Mouse (Mus musculus): ENCODE data around the gene Elavl1. TPM values are rescaled to one million over a fixed set of nuclear protein-coding genes. Genes with fewer than 3 reads are reported as not detected.

The Elavl1 gene
- polyA plus RNA-seq, 1 experiment from 2014 or later: 310 TPM

DNA sequence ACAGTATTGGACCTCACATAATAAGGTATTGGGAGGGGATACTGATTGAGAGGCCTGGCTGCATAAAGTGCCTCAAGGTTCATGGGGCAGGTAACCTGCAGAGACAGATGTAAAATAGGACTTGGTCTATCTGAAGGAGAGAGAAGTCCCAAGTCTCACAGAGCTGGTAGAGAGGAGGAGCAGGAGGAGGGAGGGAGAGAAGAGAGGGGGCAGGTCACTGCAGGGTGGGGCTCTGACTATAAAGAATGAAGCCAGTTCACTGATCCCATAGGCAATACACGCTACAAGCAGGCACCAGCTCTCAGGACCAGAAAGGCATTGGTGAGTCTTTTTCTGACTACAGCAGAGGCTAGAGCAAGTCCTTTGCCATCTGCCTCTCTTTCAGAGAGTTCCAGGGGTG lies 24.1 kb upstream of the Elavl1 start:
- Histone ChIP-seq H3K9me3 (no peaks in the 10 kb centered on the region), H3K4me1 (no peaks in the 10 kb centered on the region), H3K9ac (no peak overlapping the region), H3K4me2 (no peak overlapping the region), H3K27ac (no peak overlapping the region), H3K36me3 (replicated peaks) (no peaks in the 10 kb centered on the region), H3K4me3 (replicated peaks) (no peak overlapping the region), H3K27me3 (no peaks in the 10 kb centered on the region)
- 74% methylated on average over 1 of the region's 1 CpGs for WGBS
- ATAC-seq (ENCODE audit: low FRiP score): no peak

DNA sequence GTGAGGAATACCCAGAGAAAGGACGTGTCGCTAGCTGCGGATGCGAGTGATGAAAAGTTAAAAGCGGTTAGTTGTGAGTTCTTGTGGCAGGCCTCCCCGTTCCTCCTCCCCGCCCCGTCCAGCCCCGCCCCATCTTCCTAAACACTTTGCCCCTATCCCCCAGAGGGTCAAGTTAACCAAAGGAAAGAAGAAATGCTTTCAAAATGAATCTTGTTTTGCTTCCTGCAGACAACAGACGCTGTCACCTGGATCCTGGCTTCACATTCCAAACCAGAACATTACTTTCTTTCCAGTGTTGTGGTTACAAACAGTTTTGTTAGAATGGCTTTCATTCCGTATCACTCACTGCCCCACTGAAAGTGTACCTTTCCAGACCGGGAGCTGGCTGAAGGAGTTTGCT lies 23.1 kb upstream of the Elavl1 start:
- Histone ChIP-seq H3K4me2 (no peak overlapping the region), H3K4me1 (no peaks in the 10 kb centered on the region), H3K27me3 (no peaks in the 10 kb centered on the region), H3K27ac (no peak overlapping the region), H3K36me3 (replicated peaks) (no peaks in the 10 kb centered on the region), H3K9me3 (no peaks in the 10 kb centered on the region), H3K4me3 (replicated peaks) (no peak overlapping the region), H3K9ac (no peak overlapping the region)
- 45% methylated on average over 12 of the region's 12 CpGs for whole genome bisulfite sequencing
- ATAC-seq (ENCODE audit: low FRiP score): no peak

DNA sequence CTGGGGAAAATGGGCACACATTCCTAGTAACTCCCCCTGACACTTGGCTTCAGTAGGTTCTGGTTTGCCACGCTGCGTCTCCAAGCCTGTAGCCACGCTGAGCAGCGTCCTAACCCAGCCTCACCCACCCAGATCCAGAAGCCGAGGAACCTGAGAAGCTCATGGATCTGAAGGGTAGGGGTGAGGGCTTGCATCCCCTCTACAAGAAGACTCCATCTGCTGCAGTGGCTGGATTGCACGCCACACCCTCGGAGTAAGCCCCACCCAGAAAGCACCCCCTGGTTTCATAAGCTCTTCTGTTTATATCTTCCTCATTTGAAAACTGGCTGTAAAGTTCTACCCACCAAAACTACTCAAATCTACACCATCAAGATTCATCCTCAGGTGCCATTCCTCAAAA lies 22.4 kb upstream of the Elavl1 start:
- Histone ChIP-seq H3K9ac (no peak overlapping the region), H3K27ac (no peak overlapping the region), H3K4me1 (no peaks in the 10 kb centered on the region), H3K4me3 (replicated peaks) (no peak overlapping the region), H3K4me2 (no peak overlapping the region), H3K36me3 (replicated peaks) (no peaks in the 10 kb centered on the region), H3K27me3 (no peaks in the 10 kb centered on the region), H3K9me3 (no peaks in the 10 kb centered on the region)
- WGBS: 74% methylated on average over 7 of the region's 7 CpGs
- ATAC-seq (ENCODE audit: low FRiP score): no peak

DNA sequence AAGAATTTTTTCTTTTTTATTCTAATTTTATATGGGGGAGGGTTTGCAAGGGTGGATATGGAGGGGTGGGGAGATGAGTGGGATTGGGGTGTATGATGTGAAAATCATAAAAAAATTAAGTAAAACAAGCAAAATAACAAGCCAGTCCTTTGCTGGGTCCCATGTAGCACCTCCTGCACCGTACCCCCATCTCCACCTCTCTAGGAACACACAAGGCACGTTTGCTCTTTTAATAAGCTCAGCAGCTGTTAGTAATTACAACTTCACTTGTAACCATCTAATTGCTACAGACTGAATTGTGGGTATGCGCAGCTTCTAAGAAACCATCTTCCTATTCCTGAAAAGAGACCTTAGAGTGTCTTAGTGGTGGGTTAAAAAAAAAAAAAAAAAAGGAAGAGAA lies 15.0 kb upstream of the Elavl1 start:
- Histone ChIP-seq H3K36me3 (replicated peaks) (peaks cover 40% of the 10 kb centered on the region), H3K4me3 (replicated peaks) (no peak overlapping the region), H3K27me3 (no peaks in the 10 kb centered on the region), H3K4me1 (no peaks in the 10 kb centered on the region), H3K9me3 (no peaks in the 10 kb centered on the region), H3K4me2 (no peak overlapping the region), H3K9ac (no peak overlapping the region), H3K27ac (no peak overlapping the region)
- ATAC-seq (ENCODE audit: low FRiP score): no peak
- WGBS: 80% methylated on average over 3 of the region's 3 CpGs

DNA sequence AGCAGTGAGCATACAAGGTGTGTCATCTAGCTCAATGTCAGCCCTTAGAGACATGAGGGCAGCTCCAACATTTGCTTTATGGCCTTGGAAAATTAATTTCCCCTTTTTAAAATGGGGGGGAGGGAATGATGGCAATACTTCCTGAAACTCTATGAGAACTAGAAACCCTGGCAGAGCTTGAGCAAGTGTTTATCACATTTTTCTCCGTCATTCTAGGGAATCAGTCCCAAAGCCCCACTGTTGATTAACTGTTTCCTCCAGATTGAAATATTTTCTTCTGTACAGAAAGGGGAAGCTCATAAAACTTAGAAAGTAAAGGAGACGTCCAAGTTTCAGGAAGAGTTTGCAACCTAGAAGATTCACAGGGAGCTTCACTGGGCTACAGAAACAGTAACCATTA lies 10.5 kb upstream of the Elavl1 start:
- no peaks in the 10 kb centered on the region for H3K9me3 ChIP-seq
- H3K9ac ChIP-seq: no peak overlapping the region
- WGBS: 94% methylated on average over 2 of the region's 2 CpGs
- H3K4me3 ChIP-seq (replicated peaks): no peak overlapping the region
- no peaks in the 10 kb centered on the region for H3K4me1 ChIP-seq
- H3K36me3 ChIP-seq (replicated peaks): peaks cover 80% of the 10 kb centered on the region
- H3K4me2 ChIP-seq: no peak overlapping the region
- ATAC-seq (ENCODE audit: low FRiP score): no peak
- H3K27me3 ChIP-seq: no peaks in the 10 kb centered on the region
- no peak overlapping the region for H3K27ac ChIP-seq

DNA sequence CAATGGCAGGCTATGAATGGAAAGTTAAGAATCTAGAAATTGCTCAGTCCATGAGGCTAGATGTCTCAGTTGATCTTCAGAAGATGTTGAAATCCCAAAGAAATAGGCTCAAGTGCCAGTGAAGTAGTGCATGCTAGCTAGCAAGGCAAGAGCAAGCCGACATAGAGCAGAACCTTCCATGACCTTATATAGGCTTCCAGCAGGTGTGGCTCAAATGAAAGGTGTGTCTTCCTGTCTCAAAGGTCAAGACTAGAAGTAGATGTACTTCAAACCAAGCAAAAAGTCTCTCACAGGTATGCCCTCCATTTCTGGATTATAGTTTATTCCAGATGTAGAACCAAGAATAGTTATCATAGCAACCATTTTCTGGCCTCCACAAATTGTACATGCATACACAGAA lies 8.8 kb upstream of the Elavl1 start:
- Histone ChIP-seq H3K9ac (no peak overlapping the region), H3K36me3 (replicated peaks) (peaks cover 91% of the 10 kb centered on the region), H3K9me3 (no peaks in the 10 kb centered on the region), H3K27me3 (no peaks in the 10 kb centered on the region), H3K27ac (no peak overlapping the region), H3K4me1 (no peaks in the 10 kb centered on the region), H3K4me3 (replicated peaks) (no peak overlapping the region), H3K4me2 (no peak overlapping the region)
- no peak for ATAC-seq (ENCODE audit: low FRiP score)
- WGBS: 96% methylated on average over 1 of the region's 1 CpGs

DNA sequence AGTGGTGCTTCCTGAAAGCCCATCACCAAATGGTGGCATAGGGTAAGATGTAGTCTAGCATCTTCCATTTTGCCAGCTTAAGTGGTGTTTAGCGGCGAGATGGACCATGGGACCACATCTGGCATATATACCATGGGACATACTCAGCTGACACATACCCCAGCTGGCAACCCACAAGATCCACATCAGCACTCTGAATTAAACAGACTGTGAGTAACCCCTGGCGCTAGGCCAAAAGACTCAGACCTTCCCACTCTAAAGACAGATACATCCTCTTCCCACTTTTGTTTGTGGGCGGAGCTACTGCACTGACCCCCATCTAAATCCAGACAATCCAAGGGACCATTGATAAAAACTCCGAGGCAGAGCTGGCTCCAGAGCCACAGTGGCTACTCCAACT lies 3.8 kb upstream of the Elavl1 start:
- Histone ChIP-seq H3K27me3 (no peaks in the 10 kb centered on the region), H3K4me1 (peaks cover 7% of the 10 kb centered on the region), H3K9ac (no peak overlapping the region), H3K4me3 (replicated peaks) (no peak overlapping the region), H3K9me3 (no peaks in the 10 kb centered on the region), H3K4me2 (no peak overlapping the region), H3K36me3 (replicated peaks) (peaks cover 63% of the 10 kb centered on the region), H3K27ac (no peak overlapping the region)
- 95% methylated on average over 5 of the region's 5 CpGs for WGBS
- no peak for ATAC-seq (ENCODE audit: low FRiP score)

DNA sequence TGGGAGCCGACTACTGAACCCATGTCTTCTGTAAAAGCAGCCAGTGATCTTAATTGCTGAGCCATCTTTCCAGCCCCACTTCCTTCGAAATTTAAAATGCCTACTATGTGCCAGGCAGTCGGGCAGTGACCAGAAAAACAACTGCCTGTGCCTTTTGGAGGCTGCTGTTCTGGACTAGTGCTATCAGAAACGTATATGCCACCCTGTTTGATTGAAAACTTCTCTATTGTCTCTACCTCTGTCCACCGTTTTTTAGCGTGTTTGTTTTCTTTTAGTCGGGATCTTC lies 481 bp upstream of the Elavl1 start:
- no peaks in the 10 kb centered on the region for H3K27me3 ChIP-seq
- peak overlapping the region; percentile 99 for H3K4me3 ChIP-seq (replicated peaks)
- H3K27ac ChIP-seq: peak overlapping the region; percentile 91; the same call in 1 of the 2 replicates
- no peak for ATAC-seq (ENCODE audit: low FRiP score)
- peaks cover 35% of the 10 kb centered on the region for H3K4me1 ChIP-seq
- 48% methylated on average over 7 of the region's 7 CpGs for WGBS
- H3K9ac ChIP-seq: peak overlapping the region; percentile 98; the same call in 1 of the 2 replicates
- no peaks in the 10 kb centered on the region for H3K9me3 ChIP-seq
- H3K4me2 ChIP-seq: peak overlapping the region; percentile 60
- peaks cover 50% of the 10 kb centered on the region for H3K36me3 ChIP-seq (replicated peaks)

DNA sequence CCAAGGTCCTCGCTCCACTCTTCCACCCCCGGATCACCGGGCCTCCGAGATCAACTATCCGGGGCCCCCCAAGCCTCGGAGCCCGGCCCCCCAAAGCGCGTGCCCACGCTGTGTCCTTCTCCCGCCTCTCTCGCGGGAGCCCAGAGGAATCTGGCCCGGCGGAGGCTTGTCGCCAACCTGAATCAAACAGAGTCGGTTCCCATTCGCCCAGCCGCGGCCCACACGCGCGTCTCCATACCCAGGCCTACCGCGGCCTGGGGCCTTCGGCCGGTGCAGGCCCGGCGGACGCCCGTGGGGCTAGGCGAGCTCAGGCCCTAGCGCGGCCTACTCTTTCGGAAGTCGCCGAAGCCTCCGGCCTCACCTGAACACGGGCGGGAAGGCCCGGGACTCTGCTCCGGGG lies 688 bp downstream of the Elavl1 start:
- H3K27ac ChIP-seq: peak overlapping the region; percentile 91
- no peaks in the 10 kb centered on the region for H3K9me3 ChIP-seq
- peaks cover 50% of the 10 kb centered on the region for H3K36me3 ChIP-seq (replicated peaks)
- H3K4me1 ChIP-seq: peaks cover 41% of the 10 kb centered on the region
- H3K4me2 ChIP-seq: peak overlapping the region; percentile 92
- peak overlapping the region; percentile 99 for H3K4me3 ChIP-seq (replicated peaks)
- under 1% methylated on average over 42 of the region's 42 CpGs for WGBS
- H3K27me3 ChIP-seq: no peaks in the 10 kb centered on the region
- peak overlapping the region; percentile 98 for H3K9ac ChIP-seq
- peak; percentile 75 for ATAC-seq (ENCODE audit: low FRiP score)

DNA sequence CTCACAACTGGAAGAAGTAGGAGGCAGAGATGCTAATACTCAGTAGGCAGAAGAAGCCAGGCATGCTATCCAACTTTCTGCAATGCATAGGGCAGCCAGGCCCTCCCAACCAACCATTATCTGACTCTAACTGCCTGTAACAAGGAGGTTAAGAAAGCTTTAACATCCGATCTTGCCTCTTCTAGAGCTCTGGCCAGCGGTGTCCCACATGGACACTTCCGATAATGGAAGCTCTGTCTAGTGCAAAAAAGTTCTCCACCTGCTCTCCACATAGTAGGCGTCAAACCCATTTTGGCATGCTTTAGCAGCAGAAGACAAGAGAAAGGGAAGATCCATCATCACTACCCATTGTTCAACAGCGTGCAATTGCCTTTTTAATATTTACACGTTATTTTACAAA lies 1.3 kb downstream of the Elavl1 start:
- Histone ChIP-seq H3K4me2 (peak overlapping the region; percentile 92), H3K9ac (peak overlapping the region; percentile 98), H3K27ac (no peak overlapping the region), H3K4me1 (peaks cover 41% of the 10 kb centered on the region), H3K9me3 (no peaks in the 10 kb centered on the region), H3K27me3 (no peaks in the 10 kb centered on the region), H3K4me3 (replicated peaks) (peak overlapping the region; percentile 99), H3K36me3 (replicated peaks) (peaks cover 48% of the 10 kb centered on the region)
- ATAC-seq (ENCODE audit: low FRiP score): no peak
- WGBS: 6% methylated on average over 6 of the region's 6 CpGs

DNA sequence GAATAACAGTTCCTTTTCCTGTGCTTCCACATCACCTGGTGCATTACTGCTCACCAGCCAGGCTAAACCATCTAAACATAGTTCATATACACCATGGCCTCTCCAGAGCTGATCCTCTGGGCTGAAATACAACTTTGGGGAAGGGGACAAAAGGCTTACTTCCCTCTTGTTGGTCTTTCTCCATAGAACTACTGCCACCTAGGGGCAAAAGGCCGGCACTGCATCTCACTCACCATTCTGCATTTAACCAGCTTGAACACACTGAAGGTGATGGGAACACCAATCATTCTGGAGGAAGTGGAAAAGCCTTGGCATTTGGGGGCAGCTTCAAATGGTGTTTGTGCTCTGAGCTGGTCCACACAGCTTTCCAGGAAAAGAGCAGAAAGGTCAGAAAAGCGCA lies 2.7 kb downstream of the Elavl1 start:
- WGBS: 28% methylated on average over 2 of the region's 2 CpGs
- H3K27ac ChIP-seq: no peak overlapping the region
- H3K36me3 ChIP-seq (replicated peaks): peaks cover 37% of the 10 kb centered on the region
- H3K4me1 ChIP-seq: peaks cover 41% of the 10 kb centered on the region
- peak overlapping the region; percentile 92 for H3K4me2 ChIP-seq
- H3K4me3 ChIP-seq (replicated peaks): peak overlapping the region; percentile 17
- H3K27me3 ChIP-seq: no peaks in the 10 kb centered on the region
- no peaks in the 10 kb centered on the region for H3K9me3 ChIP-seq
- H3K9ac ChIP-seq: no peak overlapping the region
- ATAC-seq (ENCODE audit: low FRiP score): no peak

DNA sequence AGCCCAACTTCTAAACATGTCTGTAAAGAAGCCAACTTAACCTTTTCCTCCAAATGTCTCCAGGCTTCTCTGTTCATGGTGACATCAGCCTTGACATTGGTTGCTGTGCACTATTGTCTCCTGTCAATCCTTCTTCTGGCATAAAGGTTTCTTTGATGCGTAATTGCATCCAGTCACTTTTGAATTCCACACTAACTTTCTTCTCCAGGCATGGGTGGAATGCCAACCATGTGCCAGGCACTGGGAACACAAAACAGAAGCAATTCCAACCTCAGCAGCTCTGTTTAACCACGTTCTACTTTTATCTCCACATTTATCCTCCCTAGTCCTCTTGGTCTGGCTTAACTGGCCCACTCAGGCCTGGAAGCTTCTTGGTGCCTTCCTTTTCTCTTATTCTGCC lies 4.2 kb downstream of the Elavl1 start:
- 86% methylated on average over 2 of the region's 2 CpGs for WGBS
- no peak for ATAC-seq (ENCODE audit: low FRiP score)
- peaks cover 35% of the 10 kb centered on the region for H3K36me3 ChIP-seq (replicated peaks)
- no peaks in the 10 kb centered on the region for H3K27me3 ChIP-seq
- H3K9me3 ChIP-seq: no peaks in the 10 kb centered on the region
- H3K27ac ChIP-seq: no peak overlapping the region
- H3K4me1 ChIP-seq: peaks cover 40% of the 10 kb centered on the region
- no peak overlapping the region for H3K4me2 ChIP-seq
- H3K4me3 ChIP-seq (replicated peaks): no peak overlapping the region
- H3K9ac ChIP-seq: no peak overlapping the region

DNA sequence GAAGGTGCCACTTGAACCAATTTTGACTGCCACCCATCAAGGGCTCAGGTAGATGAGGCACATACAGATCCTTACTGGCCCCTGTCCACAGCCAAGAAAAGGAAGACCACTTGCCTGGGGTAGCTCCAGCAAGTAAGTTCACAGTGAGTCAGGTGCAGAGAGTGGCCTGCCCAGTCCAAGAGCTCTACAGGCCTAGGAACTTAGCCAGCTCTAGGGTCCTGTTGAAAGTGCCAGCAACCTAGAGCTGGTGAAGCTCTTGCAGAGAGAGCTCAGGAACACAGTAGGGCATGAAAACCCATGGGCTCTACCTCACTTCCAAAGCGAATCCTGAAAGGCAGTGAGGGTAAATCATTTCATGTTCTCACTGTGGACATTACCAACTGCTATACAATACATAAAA lies 4.8 kb downstream of the Elavl1 start:
- Histone ChIP-seq H3K4me1 (peaks cover 35% of the 10 kb centered on the region), H3K9ac (no peak overlapping the region), H3K4me3 (replicated peaks) (no peak overlapping the region), H3K4me2 (no peak overlapping the region), H3K27me3 (no peaks in the 10 kb centered on the region), H3K9me3 (no peaks in the 10 kb centered on the region), H3K36me3 (replicated peaks) (peaks cover 35% of the 10 kb centered on the region), H3K27ac (no peak overlapping the region)
- WGBS: 100% methylated on average over 1 of the region's 1 CpGs
- ATAC-seq (ENCODE audit: low FRiP score): no peak

DNA sequence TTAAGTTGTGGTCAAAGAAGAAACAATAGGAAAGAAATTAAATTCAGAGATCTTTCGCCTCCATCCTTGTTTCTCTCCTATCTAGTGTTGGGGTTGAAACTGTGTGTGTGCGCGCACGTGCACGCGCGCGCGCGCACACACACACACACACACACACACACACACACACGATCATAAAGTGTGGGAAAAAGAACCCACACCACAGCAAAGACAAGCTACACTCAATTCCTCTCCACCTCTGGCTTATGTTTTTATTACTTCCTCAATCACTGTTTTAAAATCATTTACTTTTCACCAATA lies 5.7 kb downstream of the Elavl1 start:
- H3K36me3 ChIP-seq (replicated peaks): peaks cover 35% of the 10 kb centered on the region
- H3K4me1 ChIP-seq: peaks cover 35% of the 10 kb centered on the region
- ATAC-seq (ENCODE audit: low FRiP score): no peak
- H3K9ac ChIP-seq: no peak overlapping the region
- no peak overlapping the region for H3K27ac ChIP-seq
- no peaks in the 10 kb centered on the region for H3K9me3 ChIP-seq
- H3K27me3 ChIP-seq: no peaks in the 10 kb centered on the region
- H3K4me3 ChIP-seq (replicated peaks): no peak overlapping the region
- WGBS: 96% methylated on average over 11 of the region's 11 CpGs
- no peak overlapping the region for H3K4me2 ChIP-seq

Measured in forebrain, embryonic 12.5 days (tissue).